Mouse (Mus musculus): ENCODE measurements around the gene Pcyt2.

- no peak for TF ChIP-seq CTCF (IDR thresholded peaks at IDR 0.05; ENCODE audit: low read depth)
- TF ChIP-seq EP300 (IDR thresholded peaks at IDR 0.05; ENCODE audit: low read depth), result peak; percentile 44; the same call in 1 of the 2 replicates
Observed at GRCm38 (mm10) chr11:120648001-120648476, 30.3 kb upstream of the Pcyt2 start, which contains the start of gene Myadml2.
